ENCODE assay signal across 22 mouse cellular contexts in genomic region chr7:71264115-71264514, GRCm38 (mm10).
DNase-seq lines count a peak whose midpoint lies in the region; ATAC-seq and TF ChIP-seq lines count a peak whose summit lies in the region.
"Had no signal": no experiment of that assay in that cellular context is flagged by ENCODE, and none has a peak within 500 bp of the region (broad histone marks: within the 10 kb centered on the region; RNA-seq: fewer than 3 reads in every experiment).

No protein-coding gene starts in this region.

- DNase-seq in adrenal gland, adult (ENCODE audit: inconsistent age in 2 of 2, low spot score in 1 of 2): peak; percentile 25 to 49
- DNase-seq in adrenal gland, postnatal 4 days (ENCODE audit: low spot score in 2 of 2): no peak
- peak; percentile 15 to 27 for DNase-seq in heart, adult 9 months (ENCODE audit: low spot score in 2 of 2)
- DNase-seq in heart, postnatal 10 days: no peak
- DNase-seq in lung, adult 2 months: no peak
- no peak for DNase-seq in spleen, adult 12 weeks (ENCODE audit: low spot score)
- no peak for DNase-seq in embryo, embryonic 10.5 days (ENCODE audit: low spot score)
- DNase-seq: adrenal gland, postnatal 25 days; cerebellum, adult 8-10 months; heart, postnatal 4 days; liver, embryonic 13.5 days; midbrain, embryonic 14.5 days; right cerebral cortex, postnatal 25 days; thymus, postnatal 36 days had no signal

- no peaks in the 10 kb centered on the region for H3K4me1 ChIP-seq in lung, embryonic 16.5 days (replicated peaks; ENCODE audit: control insufficient read depth, insufficient read depth, low read length)
- peaks cover 4% of the 10 kb centered on the region for H3K4me1 ChIP-seq in lung, adult 2 months (ENCODE audit: control insufficient read depth, insufficient read depth, low read length)
- H3K4me1 ChIP-seq: embryonic facial prominence, embryonic 12.5 days; heart, embryonic 10.5 days; liver, embryonic 13.5 days; neural tube, embryonic 15.5 days had no signal

- TF ChIP-seq POLR2A in lung, adult 2 months (IDR thresholded peaks at IDR 0.05; ENCODE audit: borderline replicate concordance, extremely low read depth, low read depth, low read length): no peak

- no peaks in the 10 kb centered on the region for H3K27me3 ChIP-seq in lung, embryonic 16.5 days (ENCODE audit: control insufficient read depth, insufficient read depth, low read depth, low read length)
- H3K27me3 ChIP-seq: embryonic facial prominence, embryonic 12.5 days; liver, embryonic 13.5 days; neural tube, embryonic 15.5 days had no signal

- no peak overlapping the region for H3K9ac ChIP-seq in lung, embryonic 16.5 days (ENCODE audit: low read length)
- H3K9ac ChIP-seq: embryonic facial prominence, embryonic 12.5 days; liver, embryonic 13.5 days; neural tube, embryonic 15.5 days had no signal

- H3K4me3 ChIP-seq in lung, embryonic 16.5 days (ENCODE audit: low read length): no peak overlapping the region
- H3K4me3 ChIP-seq in lung, adult 2 months (replicated peaks; ENCODE audit: extremely low read depth, low read depth, low read length): no peak overlapping the region
- H3K4me3 ChIP-seq: embryonic facial prominence, embryonic 12.5 days; heart, embryonic 10.5 days; liver, embryonic 13.5 days; myocyte; neural tube, embryonic 15.5 days had no signal

- no peak overlapping the region for H3K4me2 ChIP-seq in lung, embryonic 16.5 days (ENCODE audit: low read depth, low read length)
- H3K4me2 ChIP-seq: embryonic facial prominence, embryonic 12.5 days; liver, embryonic 13.5 days; neural tube, embryonic 15.5 days had no signal

- no peak for TF ChIP-seq CTCF in lung, adult 2 months (IDR thresholded peaks at IDR 0.05; ENCODE audit: insufficient read depth, low read length)

- no peaks in the 10 kb centered on the region for H3K36me3 ChIP-seq in lung, embryonic 16.5 days (ENCODE audit: control insufficient read depth, insufficient read depth, low read length)
- H3K36me3 ChIP-seq: embryonic facial prominence, embryonic 12.5 days; G1E; heart, embryonic 10.5 days; liver, embryonic 13.5 days; neural tube, embryonic 15.5 days had no signal

- peak; percentile 60; the same call in 1 of the 2 replicates for ATAC-seq in lung, embryonic 16.5 days (ENCODE audit: low read depth)
- ATAC-seq: CD4-positive, CD25-positive, alpha-beta regulatory T cell, adult 4 months; forebrain, embryonic 16.5 days had no signal

- H3K27ac ChIP-seq in lung, embryonic 16.5 days (ENCODE audit: low read length): no peak overlapping the region
- H3K27ac ChIP-seq: embryonic facial prominence, embryonic 12.5 days; heart, embryonic 10.5 days; liver, embryonic 13.5 days; neural tube, embryonic 15.5 days had no signal

- intact Hi-C loops in heart, postnatal 10 days (cut with DNase I): no loop called here

- H3K9me3 ChIP-seq in lung, embryonic 16.5 days (ENCODE audit: control insufficient read depth, low read length): no peaks in the 10 kb centered on the region
- H3K9me3 ChIP-seq: embryonic facial prominence, embryonic 12.5 days; heart, embryonic 10.5 days; liver, embryonic 13.5 days; neural tube, embryonic 15.5 days had no signal

- WGBS in lung, embryonic 16.5 days: 37% methylated on average over 1 of the region's 1 CpGs
- 47% methylated on average over 1 of the region's 1 CpGs for WGBS in lung, adult 2 months

Comparison
In these comparisons a context has a peak if more than half of its experiments do, and no peak if none do; other contexts are left out.
1. DNase-seq: peak in adrenal gland, adult (2 of 2) and heart, adult 9 months (2 of 2); none in adrenal gland, postnatal 4 days (0 of 2), heart, postnatal 10 days (0 of 2), lung, adult 2 months (single experiment), spleen, adult 12 weeks (single experiment) and embryo, embryonic 10.5 days (single experiment).